Comparison of ENCODE assay signal across 29 mouse cellular contexts in genomic region chr7:137067758-137068157, GRCm38 (mm10).
DNase-seq lines count a peak whose midpoint lies in the region; ATAC-seq and TF ChIP-seq lines count a peak whose summit lies in the region.
"Had no signal": no experiment of that assay in that cellular context is flagged by ENCODE, and none has a peak within 500 bp of the region (broad histone marks: within the 10 kb centered on the region; RNA-seq: fewer than 3 reads in every experiment).

No protein-coding gene starts in this region.

- 25% methylated on average over 6 of the region's 6 CpGs for WGBS in heart, embryonic 14.5 days
- WGBS in heart, embryonic 16.5 days = 40% methylated on average over 6 of the region's 6 CpGs
- 22% methylated on average over 6 of the region's 6 CpGs for WGBS in heart, embryonic 12.5 days
- WGBS in midbrain, embryonic 11.5 days = 90% methylated on average over 6 of the region's 6 CpGs
- 85% methylated on average over 6 of the region's 6 CpGs for WGBS in midbrain, postnatal 0 days

- H3K27me3 ChIP-seq in heart, embryonic 14.5 days (ENCODE audit: control insufficient read depth, insufficient read depth, low read length) = peaks cover 10% of the 10 kb centered on the region; the same call in 1 of the 2 replicates
- H3K27me3 ChIP-seq in heart, embryonic 16.5 days (ENCODE audit: control insufficient read depth, insufficient read depth, low read length) = no peaks in the 10 kb centered on the region
- peaks cover 42% of the 10 kb centered on the region for H3K27me3 ChIP-seq in heart, embryonic 12.5 days (replicated peaks)
- no peaks in the 10 kb centered on the region for H3K27me3 ChIP-seq in midbrain, embryonic 11.5 days (ENCODE audit: control insufficient read depth, insufficient read depth, low read length)
- H3K27me3 ChIP-seq in midbrain, postnatal 0 days (ENCODE audit: insufficient read depth, low read length) = no peaks in the 10 kb centered on the region
- H3K27me3 ChIP-seq: CH12.LX, Patski had no signal

- no peaks in the 10 kb centered on the region for H3K9me3 ChIP-seq in heart, embryonic 14.5 days (ENCODE audit: control insufficient read depth, low read length)
- H3K9me3 ChIP-seq in heart, embryonic 16.5 days (replicated peaks; ENCODE audit: control insufficient read depth, low read length) = no peaks in the 10 kb centered on the region
- H3K9me3 ChIP-seq in heart, embryonic 12.5 days (replicated peaks) = no peaks in the 10 kb centered on the region
- H3K9me3 ChIP-seq in midbrain, embryonic 11.5 days (ENCODE audit: control insufficient read depth, low read length) = no peaks in the 10 kb centered on the region
- H3K9me3 ChIP-seq in midbrain, postnatal 0 days (ENCODE audit: low read length) = no peaks in the 10 kb centered on the region
- H3K9me3 ChIP-seq: embryonic facial prominence, embryonic 13.5 days; embryonic facial prominence, embryonic 15.5 days; forebrain, embryonic 10.5 days; forebrain, embryonic 12.5 days had no signal

- no peak overlapping the region for H3K4me3 ChIP-seq in heart, embryonic 14.5 days (ENCODE audit: control insufficient read depth in 1 of 2, insufficient read depth in 1 of 2, low read depth in 1 of 2, low read length in 2 of 2)
- H3K4me3 ChIP-seq in heart, embryonic 16.5 days (ENCODE audit: low read length) = no peak overlapping the region
- H3K4me3 ChIP-seq in heart, embryonic 12.5 days = no peak overlapping the region
- H3K4me3 ChIP-seq in midbrain, embryonic 11.5 days (ENCODE audit: low read depth, low read length) = no peak overlapping the region
- no peak overlapping the region for H3K4me3 ChIP-seq in midbrain, postnatal 0 days (ENCODE audit: low read depth, low read length)
- no peak overlapping the region for H3K4me3 ChIP-seq in brown adipose tissue, adult 24 weeks (ENCODE audit: insufficient read depth, low read depth, low read length)
- H3K4me3 ChIP-seq: embryonic facial prominence, embryonic 13.5 days; embryonic facial prominence, embryonic 15.5 days; erythroblast, embryonic 14.5 days; forebrain, embryonic 10.5 days; forebrain, embryonic 12.5 days had no signal

- TF ChIP-seq CTCF in midbrain, postnatal 0 days (IDR thresholded peaks at IDR 0.05) = no peak

- H3K27ac ChIP-seq in heart, embryonic 14.5 days (replicated peaks in 1 of 2; ENCODE audit: control insufficient read depth in 1 of 2, insufficient read depth in 1 of 2, low read depth in 2 of 2, low read length in 2 of 2) = no peak overlapping the region
- H3K27ac ChIP-seq in heart, embryonic 16.5 days (ENCODE audit: low read length) = no peak overlapping the region
- H3K27ac ChIP-seq in heart, embryonic 12.5 days (ENCODE audit: poor library complexity, severe bottlenecking) = no peak overlapping the region
- no peak overlapping the region for H3K27ac ChIP-seq in midbrain, embryonic 11.5 days (ENCODE audit: low read depth, low read length)
- H3K27ac ChIP-seq in midbrain, postnatal 0 days (ENCODE audit: low read depth, low read length) = no peak overlapping the region
- H3K27ac ChIP-seq in brown adipose tissue, adult 24 weeks (replicated peaks; ENCODE audit: low read depth, low read length) = peak overlapping the region; percentile 41; the same call in 1 of the 2 replicates
- H3K27ac ChIP-seq: embryonic facial prominence, embryonic 13.5 days; embryonic facial prominence, embryonic 15.5 days; forebrain, embryonic 10.5 days; forebrain, embryonic 12.5 days had no signal

- 0 out of 2 replicates have a peak, but pooled peaks have one; percentile 40 for ATAC-seq in heart, embryonic 14.5 days (ENCODE audit: insufficient number of reproducible peaks, insufficient read depth, low FRiP score, low read depth)
- peak; percentile 68; the same call in 1 of the 2 replicates for ATAC-seq in heart, embryonic 16.5 days (replicated peaks; ENCODE audit: extremely low read depth, insufficient read depth, low FRiP score)
- no peak for ATAC-seq in heart, embryonic 12.5 days (ENCODE audit: insufficient number of reproducible peaks, low FRiP score)
- ATAC-seq in midbrain, embryonic 11.5 days (ENCODE audit: low FRiP score) = no peak
- ATAC-seq in midbrain, postnatal 0 days (ENCODE audit: low FRiP score) = no peak
- ATAC-seq in CD4-positive, CD25-positive, alpha-beta regulatory T cell, adult 4 months = no peak
- ATAC-seq: activated CD4-positive, CD25-positive, alpha-beta regulatory T cell, adult 4 months; forebrain, embryonic 14.5 days; forebrain, embryonic 16.5 days; Patski had no signal

- no peaks in the 10 kb centered on the region for H3K36me3 ChIP-seq in heart, embryonic 14.5 days (ENCODE audit: control insufficient read depth, insufficient read depth, low read length)
- H3K36me3 ChIP-seq in heart, embryonic 16.5 days (ENCODE audit: control insufficient read depth, insufficient read depth) = no peaks in the 10 kb centered on the region
- no peaks in the 10 kb centered on the region for H3K36me3 ChIP-seq in heart, embryonic 12.5 days
- H3K36me3 ChIP-seq in midbrain, embryonic 11.5 days (ENCODE audit: control insufficient read depth, insufficient read depth, low read length) = no peaks in the 10 kb centered on the region
- H3K36me3 ChIP-seq in midbrain, postnatal 0 days (ENCODE audit: insufficient read depth, low read length) = no peaks in the 10 kb centered on the region
- H3K36me3 ChIP-seq: embryonic facial prominence, embryonic 13.5 days; embryonic facial prominence, embryonic 15.5 days; forebrain, embryonic 10.5 days; forebrain, embryonic 12.5 days; G1E had no signal

- intact Hi-C loops in heart, postnatal 10 days (cut with DNase I) = no loop called here

- no peak for DNase-seq in heart, postnatal 10 days
- DNase-seq in midbrain, embryonic 11.5 days (ENCODE audit: low spot score, missing footprints) = peak; percentile 81
- no peak for DNase-seq in midbrain, postnatal 0 days (ENCODE audit: low spot score)
- DNase-seq: adrenal gland, adult 8-10 months; adrenal gland, postnatal 14 days; adrenal gland, postnatal 36 days; cerebellum, adult 11 months; cerebellum, adult 18-20 months; cerebellum, adult 8-10 months; cerebellum, adult 9-11 months; cerebellum, postnatal 14 days; cerebellum, postnatal 36 days; embryo, embryonic 11 days had no signal

- H3K4me1 ChIP-seq in heart, embryonic 14.5 days (ENCODE audit: control insufficient read depth in 2 of 2, insufficient read depth in 2 of 2, low read length in 2 of 2) = peaks cover 11 to 26% of the 10 kb centered on the region in 2 experiments
- peaks cover 4% of the 10 kb centered on the region; the same call in 1 of the 2 replicates for H3K4me1 ChIP-seq in heart, embryonic 16.5 days (ENCODE audit: control insufficient read depth, insufficient read depth, low read length)
- peaks cover 36% of the 10 kb centered on the region for H3K4me1 ChIP-seq in heart, embryonic 12.5 days (replicated peaks)
- no peaks in the 10 kb centered on the region for H3K4me1 ChIP-seq in midbrain, embryonic 11.5 days (ENCODE audit: control insufficient read depth, insufficient read depth, low read length)
- 0 out of 2 replicates have a peak, but pooled peaks cover 3% of the 10 kb centered on the region for H3K4me1 ChIP-seq in midbrain, postnatal 0 days (ENCODE audit: insufficient read depth, low read length)
- peaks cover 2% of the 10 kb centered on the region for H3K4me1 ChIP-seq in brown adipose tissue, adult 24 weeks (ENCODE audit: control insufficient read depth, insufficient read depth, insufficient read length, low read length)
- H3K4me1 ChIP-seq: embryonic facial prominence, embryonic 13.5 days; embryonic facial prominence, embryonic 15.5 days; forebrain, embryonic 10.5 days; forebrain, embryonic 12.5 days had no signal

- H3K9ac ChIP-seq in heart, embryonic 14.5 days (ENCODE audit: low read length) = no peak overlapping the region
- H3K9ac ChIP-seq in heart, embryonic 16.5 days (ENCODE audit: low read length) = no peak overlapping the region
- H3K9ac ChIP-seq in heart, embryonic 12.5 days = no peak overlapping the region
- H3K9ac ChIP-seq in midbrain, embryonic 11.5 days (ENCODE audit: low read length) = no peak overlapping the region
- H3K9ac ChIP-seq in midbrain, postnatal 0 days (replicated peaks; ENCODE audit: low read length, poor library complexity, severe bottlenecking) = no peak overlapping the region
- H3K9ac ChIP-seq: embryonic facial prominence, embryonic 13.5 days; embryonic facial prominence, embryonic 15.5 days; forebrain, embryonic 12.5 days had no signal

- no peak overlapping the region for H3K4me2 ChIP-seq in heart, embryonic 14.5 days (ENCODE audit: low read length)
- H3K4me2 ChIP-seq in heart, embryonic 16.5 days (ENCODE audit: low read depth, low read length) = no peak overlapping the region
- H3K4me2 ChIP-seq in heart, embryonic 12.5 days = no peak overlapping the region
- no peak overlapping the region for H3K4me2 ChIP-seq in midbrain, embryonic 11.5 days
- H3K4me2 ChIP-seq in midbrain, postnatal 0 days (ENCODE audit: low read depth, low read length, poor library complexity, severe bottlenecking) = no peak overlapping the region
- H3K4me2 ChIP-seq: embryonic facial prominence, embryonic 13.5 days; embryonic facial prominence, embryonic 15.5 days; forebrain, embryonic 12.5 days had no signal

Comparison
In these comparisons a context has a peak if more than half of its experiments do, and no peak if none do; other contexts are left out.
1. ATAC-seq: peak in heart, embryonic 14.5 days (single experiment) and heart, embryonic 16.5 days (single experiment); none in heart, embryonic 12.5 days (single experiment), midbrain, embryonic 11.5 days (single experiment), midbrain, postnatal 0 days (single experiment) and CD4-positive, CD25-positive, alpha-beta regulatory T cell, adult 4 months (single experiment).